Mouse (Mus musculus): ENCODE measurements around the gene Olfr781. TPM values are rescaled to one million over a fixed set of nuclear protein-coding genes. Genes with fewer than 3 reads are reported as not detected.
"Not testable (repeated sequence)": the region's sequence is repeated elsewhere in the genome, so short reads cannot be mapped to it uniquely, and the experiment has no call there.

The Olfr781 gene
- not detected in 2 replicates for polyA plus RNA-seq (2015; fragmentation: Nextera tagmentation; extraction: Ambion mirVana)

DNA sequence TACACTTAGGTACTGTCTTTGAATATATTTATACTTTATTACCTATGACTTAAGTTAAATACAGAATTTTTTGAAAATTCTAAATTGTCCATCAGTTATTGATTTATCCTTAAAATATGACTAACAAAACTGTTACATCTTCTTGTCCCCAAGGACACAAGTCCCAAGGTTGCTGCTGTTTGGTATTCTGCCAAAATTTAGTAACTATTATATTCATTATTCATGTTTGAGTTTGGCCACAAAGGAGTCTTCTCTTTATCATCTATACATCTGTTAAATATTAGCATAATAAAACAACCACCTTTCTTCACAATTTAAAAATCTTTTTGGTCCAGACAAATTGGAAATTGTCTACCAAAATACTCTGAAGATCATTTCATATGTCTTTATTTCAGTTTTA, at the start of gene Olfr781:
TSS of gene Olfr781 (plus strand) at position 301 of the 400 bp plus-strand sequence.
- Histone ChIP-seq H3K4me1 (replicated peaks) (no peaks in the 10 kb centered on the region), H3K27ac (no peak within 1 kb of the TSS), H3K9me3 (0 out of 2 replicates have a peak, but pooled peaks cover 3% of the 10 kb centered on the region), H3K36me3 (no peaks in the 10 kb centered on the region), H3K27me3 (no peaks in the 10 kb centered on the region), H3K4me3 (no peak within 1 kb of the TSS), H3K4me2 (no peak within 1 kb of the TSS), H3K9ac (no peak within 1 kb of the TSS)
- no peak for ATAC-seq (ENCODE audit: low FRiP score)

DNA sequence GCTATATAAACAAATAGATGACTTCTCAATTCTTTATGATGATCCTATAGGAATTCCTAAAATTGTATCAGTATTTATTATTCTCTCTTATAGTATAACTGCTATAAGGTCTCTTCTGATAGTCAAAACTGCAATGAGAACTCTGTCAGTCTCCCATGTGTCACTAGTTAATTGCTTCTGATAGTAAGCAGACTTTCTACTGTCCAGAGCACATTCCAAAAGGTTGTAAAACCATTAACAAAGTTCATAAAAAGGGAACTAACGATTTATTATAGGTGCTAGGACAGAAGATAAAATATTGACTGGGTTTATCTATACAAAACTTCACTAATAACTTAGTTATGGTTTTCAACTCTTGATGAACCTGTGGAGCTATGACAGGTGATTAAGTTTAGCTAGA, 15.7 kb upstream of the Olfr781 start:
- not testable (repeated sequence) for H3K4me1 ChIP-seq (replicated peaks); H3K9me3 ChIP-seq; H3K9ac ChIP-seq; H3K36me3 ChIP-seq; H3K4me3 ChIP-seq; H3K27ac ChIP-seq; H3K4me2 ChIP-seq; ATAC-seq (ENCODE audit: low FRiP score); H3K27me3 ChIP-seq
- 61% methylated on average over 1 of the region's 1 CpGs for WGBS

DNA sequence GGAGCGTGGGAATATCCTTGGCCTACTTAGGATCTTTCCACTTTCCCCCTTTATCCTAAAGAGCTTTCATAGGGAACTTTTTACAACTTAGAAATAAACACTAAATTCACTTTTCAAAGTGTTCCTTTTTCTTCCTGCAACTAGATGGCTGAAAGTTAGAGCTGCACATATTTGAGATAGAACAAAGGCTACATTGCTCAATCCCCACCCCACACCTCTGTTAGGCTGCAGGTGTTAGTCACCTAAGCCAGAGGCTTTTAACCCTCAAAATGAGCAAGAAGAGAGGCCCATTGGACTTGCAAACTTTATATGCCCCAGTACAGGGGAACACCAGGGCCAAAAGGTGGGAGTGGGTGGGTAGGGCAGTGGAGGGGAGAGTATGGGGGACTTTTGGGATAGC, 15.1 kb upstream of the Olfr781 start:
- no CpG with 5 or more reads among the region's 1 CpGs for WGBS
- not testable (repeated sequence) for H3K4me1 ChIP-seq (replicated peaks); H3K4me2 ChIP-seq; H3K36me3 ChIP-seq; H3K27me3 ChIP-seq; ATAC-seq (ENCODE audit: low FRiP score); H3K9me3 ChIP-seq; H3K4me3 ChIP-seq; H3K9ac ChIP-seq; H3K27ac ChIP-seq

DNA sequence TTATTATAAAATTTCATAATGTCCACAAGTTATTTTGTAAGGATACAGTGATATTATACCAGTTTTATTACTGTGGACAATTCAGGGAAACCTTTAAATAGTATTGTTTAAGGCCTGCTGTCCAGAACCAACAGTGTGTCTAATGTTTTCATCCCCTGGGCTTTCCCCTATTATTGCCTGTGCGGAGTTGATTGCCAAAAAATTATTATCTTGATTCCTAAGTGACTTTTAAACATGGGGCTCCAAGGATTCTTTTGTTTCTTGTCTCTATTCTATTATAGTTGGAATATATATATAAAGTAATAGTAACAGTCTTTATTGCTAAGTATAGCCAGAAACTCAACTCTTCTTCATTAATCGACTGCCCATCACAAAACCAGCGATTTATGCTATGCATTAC, 10.8 kb upstream of the Olfr781 start, which contains the start of gene Olfr780:
TSS of gene Olfr780 (plus strand) at position 301 of the 400 bp plus-strand sequence.
- 88% methylated on average over 3 of the region's 3 CpGs for WGBS
- H3K4me3 ChIP-seq, result no peak within 1 kb of the TSS
- no peaks in the 10 kb centered on the region for H3K36me3 ChIP-seq
- ATAC-seq (ENCODE audit: low FRiP score), result no peak
- no peak within 1 kb of the TSS for H3K27ac ChIP-seq
- H3K9me3 ChIP-seq, result no peaks in the 10 kb centered on the region
- no peaks in the 10 kb centered on the region for H3K4me1 ChIP-seq (replicated peaks)
- H3K4me2 ChIP-seq, result no peak within 1 kb of the TSS
- no peaks in the 10 kb centered on the region for H3K27me3 ChIP-seq
- H3K9ac ChIP-seq, result no peak within 1 kb of the TSS

DNA sequence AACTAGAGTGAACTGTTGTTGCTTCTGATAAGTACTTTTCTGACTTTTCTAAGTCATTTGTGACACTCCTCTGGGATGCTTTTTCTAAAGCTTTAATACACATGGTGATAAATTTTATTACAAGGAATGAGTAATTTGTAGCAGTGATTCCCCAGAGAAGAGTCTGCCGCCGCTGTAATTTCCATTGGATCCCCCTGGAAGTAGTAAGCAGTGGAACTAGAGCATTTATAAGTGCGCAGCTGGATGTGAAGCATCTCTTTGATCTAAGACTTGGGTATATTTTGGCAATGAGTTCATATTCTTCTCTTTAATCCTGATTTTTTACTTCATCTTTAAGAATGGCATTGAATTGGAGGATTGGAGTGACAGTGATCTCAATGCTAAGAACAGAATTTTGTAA, 19.9 kb downstream of the Olfr781 start, which contains the start of gene Olfr782:
TSS of gene Olfr782 (plus strand) at position 301 of the 400 bp plus-strand sequence.
- WGBS, result 91% methylated on average over 3 of the region's 3 CpGs
- no peaks in the 10 kb centered on the region for H3K36me3 ChIP-seq
- no peak within 1 kb of the TSS for H3K4me3 ChIP-seq
- no peak within 1 kb of the TSS for H3K4me2 ChIP-seq
- H3K9ac ChIP-seq, result no peak within 1 kb of the TSS
- no peaks in the 10 kb centered on the region for H3K9me3 ChIP-seq
- no peak within 1 kb of the TSS for H3K27ac ChIP-seq
- no peak for ATAC-seq (ENCODE audit: low FRiP score)
- H3K27me3 ChIP-seq, result no peaks in the 10 kb centered on the region
- H3K4me1 ChIP-seq (replicated peaks), result no peaks in the 10 kb centered on the region

DNA sequence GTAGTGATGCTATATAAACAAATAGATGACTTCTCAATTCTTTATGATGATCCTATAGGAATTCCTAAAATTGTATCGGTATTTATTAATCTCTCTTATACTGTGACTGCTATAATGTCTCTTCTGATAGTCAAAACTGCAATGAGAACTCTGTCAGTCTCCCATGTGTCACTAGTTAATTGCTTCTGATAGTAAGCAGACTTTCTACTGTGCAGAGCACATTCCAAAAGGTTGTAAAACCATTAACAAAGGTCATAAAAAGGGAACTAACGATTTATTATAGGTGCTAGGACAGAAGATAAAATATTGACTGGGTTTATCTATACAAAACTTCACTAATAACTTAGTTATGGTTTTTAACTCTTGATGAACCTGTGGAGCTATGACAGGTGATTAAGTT, 23.8 kb downstream of the Olfr781 start:
- not testable (repeated sequence) for ATAC-seq (ENCODE audit: low FRiP score); H3K27ac ChIP-seq
- 79% methylated on average over 2 of the region's 2 CpGs for WGBS

DNA sequence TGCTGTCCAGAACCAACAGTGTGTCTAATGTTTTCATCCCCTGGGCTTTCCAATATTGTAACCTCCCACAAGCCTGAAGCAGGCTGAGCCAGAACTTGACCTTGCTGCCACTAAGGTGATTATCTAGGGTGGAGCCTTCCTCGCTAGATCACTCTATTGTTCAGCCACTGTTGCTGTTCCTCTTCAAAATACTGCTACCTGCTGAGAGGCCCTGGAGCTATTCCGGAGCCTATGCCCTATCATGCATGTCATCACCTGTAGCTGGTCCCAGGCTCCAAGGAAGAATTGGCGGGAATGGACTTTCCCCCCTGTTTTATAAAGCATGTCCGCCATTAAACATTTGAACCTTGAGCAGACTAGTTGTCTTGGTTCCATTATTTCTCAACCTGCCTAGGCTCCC, 27.8 kb downstream of the Olfr781 start:
- 88% methylated on average over 4 of the region's 4 CpGs for WGBS
- not testable (repeated sequence) for H3K9ac ChIP-seq

More for the DNA sequence above, 23.8 kb downstream of the Olfr781 start:
- not testable (repeated sequence) for H3K4me2 ChIP-seq; H3K9me3 ChIP-seq; H3K9ac ChIP-seq; H3K4me3 ChIP-seq; H3K4me1 ChIP-seq (replicated peaks); H3K36me3 ChIP-seq; H3K27me3 ChIP-seq

DNA sequence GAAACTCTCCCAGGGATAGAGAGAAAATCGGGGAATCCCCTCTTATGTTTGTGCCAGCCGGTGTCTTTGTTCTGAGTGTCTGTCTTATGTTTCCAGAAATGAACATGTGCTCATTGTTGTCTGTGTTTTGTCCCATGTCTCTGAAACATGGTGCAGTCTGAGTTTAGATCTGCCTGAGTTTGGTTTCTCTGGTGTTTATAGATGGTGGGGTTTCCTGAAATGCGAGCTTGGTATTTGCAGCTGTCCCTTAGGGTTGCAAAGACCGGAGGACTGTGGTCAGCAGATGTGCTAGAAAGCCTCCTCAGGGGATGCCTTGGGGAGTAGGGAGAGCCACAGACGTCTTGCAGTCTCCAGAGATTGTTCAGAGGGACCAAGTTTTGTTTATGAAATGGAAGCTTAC, 28.7 kb downstream of the Olfr781 start:
- Histone ChIP-seq H3K9me3 (peaks cover 3% of the 10 kb centered on the region; the same call in 1 of the 2 replicates), H3K9ac (no peak overlapping the region), H3K36me3 (no peaks in the 10 kb centered on the region)

More for the DNA sequence above, 27.8 kb downstream of the Olfr781 start:
- H3K9me3 ChIP-seq; H3K36me3 ChIP-seq; H3K4me2 ChIP-seq; H3K4me3 ChIP-seq; H3K27me3 ChIP-seq; H3K4me1 ChIP-seq (replicated peaks); H3K27ac ChIP-seq; ATAC-seq (ENCODE audit: low FRiP score): not testable (repeated sequence)

DNA sequence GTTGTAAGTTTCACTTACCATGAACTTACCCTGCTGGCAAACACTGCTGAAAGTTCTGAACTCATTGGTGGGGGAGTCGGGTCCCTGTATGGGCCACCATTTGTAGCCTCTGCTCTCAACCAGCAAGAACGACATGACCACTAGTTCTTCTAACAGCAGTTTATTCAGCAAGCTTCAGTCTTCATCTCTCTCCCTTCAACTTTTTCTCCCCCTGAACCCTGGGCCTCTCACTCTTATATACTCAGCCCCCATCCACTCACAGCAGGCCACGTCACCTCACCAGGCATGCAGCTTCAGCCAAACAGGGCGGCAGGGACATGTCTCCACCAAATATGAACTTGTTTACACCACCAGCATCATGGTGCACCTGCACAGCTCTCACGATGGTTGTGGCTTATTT, 45.4 kb downstream of the Olfr781 start:
- not testable (repeated sequence) for H3K4me3 ChIP-seq; H3K27me3 ChIP-seq; H3K9ac ChIP-seq; H3K4me2 ChIP-seq; ATAC-seq (ENCODE audit: low FRiP score); H3K36me3 ChIP-seq; H3K4me1 ChIP-seq (replicated peaks); H3K27ac ChIP-seq; H3K9me3 ChIP-seq
- 91% methylated on average over 5 of the region's 5 CpGs for WGBS

More for the DNA sequence above, 28.7 kb downstream of the Olfr781 start:
- 78% methylated on average over 5 of the region's 5 CpGs for WGBS
- Histone ChIP-seq H3K4me1 (replicated peaks) (no peaks in the 10 kb centered on the region), H3K4me3 (no peak overlapping the region), H3K27ac (no peak overlapping the region), H3K4me2 (no peak overlapping the region), H3K27me3 (no peaks in the 10 kb centered on the region)
- ATAC-seq (ENCODE audit: low FRiP score), result no peak

Other genes starting within 250 kb of the Olfr781 start
- not detected in 2 replicates for gene Olfr767, start 245.9 kb upstream of the Olfr781 start, polyA plus RNA-seq (2015; fragmentation: Nextera tagmentation; extraction: Ambion mirVana)
- not detected in 2 replicates for gene Olfr768, start 229.5 kb upstream of the Olfr781 start, polyA plus RNA-seq (2015; fragmentation: Nextera tagmentation; extraction: Ambion mirVana)
- not detected in 2 replicates for gene Olfr769, start 211.0 kb upstream of the Olfr781 start, polyA plus RNA-seq (2015; fragmentation: Nextera tagmentation; extraction: Ambion mirVana)
- not detected in 2 replicates for gene Olfr770, start 189.9 kb upstream of the Olfr781 start, polyA plus RNA-seq (2015; fragmentation: Nextera tagmentation; extraction: Ambion mirVana)
- not detected in 2 replicates for gene Olfr771, start 164.1 kb upstream of the Olfr781 start, polyA plus RNA-seq (2015; fragmentation: Nextera tagmentation; extraction: Ambion mirVana)
- gene Olfr772, start 150.9 kb upstream of the Olfr781 start, polyA plus RNA-seq (2015; fragmentation: Nextera tagmentation; extraction: Ambion mirVana), result not detected in 2 replicates
- gene Olfr773, start 141.4 kb upstream of the Olfr781 start, polyA plus RNA-seq (2015; fragmentation: Nextera tagmentation; extraction: Ambion mirVana), result not detected in 2 replicates
- gene Olfr774, start 92.7 kb upstream of the Olfr781 start, polyA plus RNA-seq (2015; fragmentation: Nextera tagmentation; extraction: Ambion mirVana), result not detected in 2 replicates
- not detected in 2 replicates for gene Olfr775, start 80.4 kb upstream of the Olfr781 start, polyA plus RNA-seq (2015; fragmentation: Nextera tagmentation; extraction: Ambion mirVana)
- not detected in 2 replicates for gene Olfr776, start 69.7 kb upstream of the Olfr781 start, polyA plus RNA-seq (2015; fragmentation: Nextera tagmentation; extraction: Ambion mirVana)
- gene Olfr777, start 57.4 kb upstream of the Olfr781 start, polyA plus RNA-seq (2015; fragmentation: Nextera tagmentation; extraction: Ambion mirVana), result not detected in 2 replicates
- gene Olfr780, start 10.7 kb upstream of the Olfr781 start, polyA plus RNA-seq (2015; fragmentation: Nextera tagmentation; extraction: Ambion mirVana), result not detected in 2 replicates
- not detected in 2 replicates for gene Olfr782, start 20.0 kb downstream of the Olfr781 start, polyA plus RNA-seq (2015; fragmentation: Nextera tagmentation; extraction: Ambion mirVana)
- 0.08 TPM in 1 of 2 replicates, not detected in the other for gene Olfr784, start 55.2 kb downstream of the Olfr781 start, polyA plus RNA-seq (2015; fragmentation: Nextera tagmentation; extraction: Ambion mirVana)
- not detected in 2 replicates for gene Olfr785, start 76.6 kb downstream of the Olfr781 start, polyA plus RNA-seq (2015; fragmentation: Nextera tagmentation; extraction: Ambion mirVana)
- gene Olfr786, start 98.5 kb downstream of the Olfr781 start, polyA plus RNA-seq (2015; fragmentation: Nextera tagmentation; extraction: Ambion mirVana), result not detected in 2 replicates
- not detected in 2 replicates for gene Olfr787, start 133.0 kb downstream of the Olfr781 start, polyA plus RNA-seq (2015; fragmentation: Nextera tagmentation; extraction: Ambion mirVana)
- not detected in 2 replicates for gene Olfr788, start 142.1 kb downstream of the Olfr781 start, polyA plus RNA-seq (2015; fragmentation: Nextera tagmentation; extraction: Ambion mirVana)
- gene Olfr789, start 155.9 kb downstream of the Olfr781 start, polyA plus RNA-seq (2015; fragmentation: Nextera tagmentation; extraction: Ambion mirVana), result not detected in 2 replicates
- gene Olfr790, start 169.6 kb downstream of the Olfr781 start, polyA plus RNA-seq (2015; fragmentation: Nextera tagmentation; extraction: Ambion mirVana), result not detected in 2 replicates
- not detected in 2 replicates for gene Olfr791, start 192.9 kb downstream of the Olfr781 start, polyA plus RNA-seq (2015; fragmentation: Nextera tagmentation; extraction: Ambion mirVana)
- gene Olfr792, start 210.3 kb downstream of the Olfr781 start, polyA plus RNA-seq (2015; fragmentation: Nextera tagmentation; extraction: Ambion mirVana), result not detected in 2 replicates
- not detected in 2 replicates for gene Olfr794, start 238.8 kb downstream of the Olfr781 start, polyA plus RNA-seq (2015; fragmentation: Nextera tagmentation; extraction: Ambion mirVana)

All from hindbrain, embryonic 13.5 days (tissue).